Mouse (Mus musculus): ENCODE data around the gene Art3. TPM values are rescaled to one million over a fixed set of nuclear protein-coding genes. Genes with fewer than 3 reads are reported as not detected.
"Not testable (repeated sequence)": the region's sequence is repeated elsewhere in the genome, so short reads cannot be mapped to it uniquely, and the experiment has no call there.

The Art3 gene
- total RNA-seq, 2 experiments from 2014 or later = 284 to 319 TPM

DNA sequence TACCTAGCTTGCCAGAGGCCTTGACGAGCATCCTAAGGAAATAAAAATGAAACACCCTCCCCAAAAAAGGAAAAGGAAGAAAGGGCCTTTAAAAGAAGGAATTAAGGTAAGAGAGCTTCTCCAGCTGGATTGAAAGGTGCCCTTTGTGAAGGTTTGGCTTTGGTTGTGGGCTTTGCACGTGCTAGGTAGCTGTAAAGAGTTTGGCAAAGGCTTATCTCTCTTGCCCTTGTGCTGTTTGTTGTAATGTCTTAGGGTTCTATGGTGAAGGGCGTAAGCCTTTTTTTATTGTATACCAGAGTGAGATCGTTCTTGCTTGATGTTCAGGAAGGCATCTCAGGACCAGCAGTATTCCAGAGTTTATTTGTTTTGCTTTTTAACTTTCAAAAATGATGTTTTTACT, 9.0 kb downstream of the Art3 start:
- no peak for DNase-seq

DNA sequence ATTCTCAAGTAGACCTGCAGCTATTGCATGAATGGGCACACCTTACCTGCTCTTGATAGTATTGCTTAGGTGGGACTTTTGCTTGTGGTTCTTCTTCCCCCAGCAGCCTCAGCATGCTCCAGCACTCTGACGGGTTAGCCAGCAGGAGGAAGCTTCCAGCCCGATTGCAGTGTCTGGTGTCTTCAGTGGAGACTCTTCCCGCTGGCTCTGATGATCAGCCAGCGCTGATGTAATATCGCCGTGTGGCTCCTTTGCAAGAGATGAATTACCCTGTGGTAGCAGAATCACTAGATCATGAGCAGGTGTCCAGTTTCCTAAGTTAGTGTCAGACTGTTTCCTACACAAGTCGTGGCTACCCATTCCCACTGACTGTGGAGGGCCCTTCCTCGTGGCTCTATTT, 13.4 kb downstream of the Art3 start:
- DNase-seq = no peak

DNA sequence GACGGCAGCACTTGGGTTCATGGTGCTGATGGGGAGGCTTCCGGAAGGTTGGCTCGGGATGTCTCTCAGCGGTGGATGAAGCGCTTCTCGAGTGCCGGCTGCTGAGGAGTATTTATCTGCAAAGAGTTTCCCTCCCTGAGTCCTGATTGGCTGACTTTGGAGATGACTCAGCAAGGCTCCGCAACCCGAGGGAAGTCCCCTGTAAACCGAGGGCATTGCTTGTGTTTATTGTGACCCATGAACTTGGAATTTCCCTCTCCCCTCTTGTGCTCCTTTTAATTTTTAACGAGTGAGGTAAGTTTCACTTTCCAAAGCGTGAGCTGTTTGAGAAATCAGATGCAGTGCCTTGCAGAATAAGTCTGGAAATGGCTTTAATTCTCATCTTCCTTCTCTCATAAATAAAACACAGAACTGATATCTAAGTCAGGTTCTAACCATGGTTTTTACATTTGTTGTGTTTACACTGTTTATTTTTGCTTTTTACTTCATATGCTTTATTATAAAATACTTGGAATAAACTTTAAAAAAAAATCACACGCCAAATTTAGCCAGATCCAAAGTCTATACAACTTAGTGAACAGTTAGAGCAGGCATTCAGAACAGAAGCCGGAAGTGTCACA, 17.3 kb downstream of the Art3 start, which contains the start of gene Cxcl10:
Cxcl10 (minus strand) TSS at position 96 of the 620 bp plus-strand sequence.
- peak; percentile 51 for DNase-seq

DNA sequence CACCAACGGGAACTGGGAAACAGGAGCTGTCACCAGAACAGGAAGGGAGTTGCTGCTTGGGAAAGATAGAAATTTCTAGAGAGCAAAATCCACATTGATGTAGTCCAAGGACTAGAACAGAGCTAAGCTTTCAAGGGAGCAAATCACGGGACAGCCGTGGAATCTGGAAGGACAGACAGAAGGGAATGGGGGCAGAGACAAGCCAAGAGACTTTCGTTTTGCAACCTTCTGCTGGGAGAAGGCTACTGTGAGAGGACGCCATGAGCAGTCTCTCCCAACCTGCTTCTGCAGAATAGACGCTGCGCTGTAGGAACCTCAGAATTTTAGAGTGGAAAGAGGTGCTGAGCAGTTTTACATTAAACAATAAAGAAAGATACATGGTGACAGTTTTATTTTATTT, 18.1 kb downstream of the Art3 start:
- DNase-seq = no peak

DNA sequence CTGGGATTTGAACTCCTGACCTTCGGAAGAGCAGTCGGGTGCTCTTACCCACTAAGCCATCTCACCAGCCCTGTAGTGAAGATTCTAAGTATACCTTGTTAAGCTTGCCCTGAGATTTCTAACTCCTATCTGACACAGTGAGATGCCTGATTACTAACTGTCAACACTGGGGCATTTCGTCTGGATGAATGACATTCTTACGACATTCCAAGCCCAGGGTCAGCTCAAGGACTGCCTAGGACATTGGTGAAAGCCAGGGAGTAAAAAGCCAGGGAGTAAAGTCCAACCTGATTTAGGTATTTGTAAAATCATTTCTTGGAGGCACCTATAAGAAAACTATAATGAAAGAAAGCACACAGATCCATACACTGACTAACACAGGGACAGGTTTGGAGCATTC, 21.1 kb downstream of the Art3 start:
- DNase-seq = not testable (repeated sequence)

DNA sequence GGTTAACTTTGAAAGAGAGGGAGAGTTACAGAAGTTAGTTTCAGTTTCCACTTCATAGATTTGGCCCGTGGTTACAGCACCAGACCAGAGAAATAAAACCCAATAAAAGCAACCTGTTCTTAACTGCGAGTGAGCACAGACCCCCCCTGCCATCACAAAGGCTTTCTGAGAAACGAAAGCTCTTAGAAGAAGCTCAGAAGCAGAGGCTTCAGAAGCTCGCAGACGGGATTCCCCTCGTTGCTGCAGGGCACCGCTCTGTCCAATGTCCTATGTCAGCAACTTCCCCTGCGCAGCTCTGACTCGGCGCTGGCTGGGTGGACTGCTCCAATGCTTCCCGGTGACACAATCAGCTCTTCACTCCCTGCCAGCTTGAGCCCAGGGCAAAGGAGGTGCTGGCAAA, 21.9 kb downstream of the Art3 start:
- DNase-seq = peak; percentile 64

DNA sequence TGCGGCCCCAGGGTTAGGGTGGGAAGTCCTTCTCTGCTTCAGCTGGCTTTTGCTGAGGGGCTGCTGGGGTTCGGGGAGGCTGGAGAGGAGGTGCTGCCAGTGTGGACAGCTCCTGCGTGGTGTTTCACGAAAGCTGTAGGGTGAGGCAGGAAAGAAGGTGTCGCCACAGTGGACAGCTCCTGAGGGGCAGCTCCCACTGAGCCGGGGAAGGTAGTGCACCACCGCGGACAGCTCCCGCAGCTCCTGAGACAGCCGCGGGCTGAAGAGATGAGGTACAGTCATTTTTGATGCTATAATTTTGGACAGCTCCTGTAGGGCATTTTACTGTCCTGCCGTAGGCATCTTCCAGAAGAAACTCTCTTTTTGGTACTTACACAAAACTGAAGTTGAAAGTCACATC, 26.4 kb downstream of the Art3 start:
- DNase-seq = peak; percentile 68

DNA sequence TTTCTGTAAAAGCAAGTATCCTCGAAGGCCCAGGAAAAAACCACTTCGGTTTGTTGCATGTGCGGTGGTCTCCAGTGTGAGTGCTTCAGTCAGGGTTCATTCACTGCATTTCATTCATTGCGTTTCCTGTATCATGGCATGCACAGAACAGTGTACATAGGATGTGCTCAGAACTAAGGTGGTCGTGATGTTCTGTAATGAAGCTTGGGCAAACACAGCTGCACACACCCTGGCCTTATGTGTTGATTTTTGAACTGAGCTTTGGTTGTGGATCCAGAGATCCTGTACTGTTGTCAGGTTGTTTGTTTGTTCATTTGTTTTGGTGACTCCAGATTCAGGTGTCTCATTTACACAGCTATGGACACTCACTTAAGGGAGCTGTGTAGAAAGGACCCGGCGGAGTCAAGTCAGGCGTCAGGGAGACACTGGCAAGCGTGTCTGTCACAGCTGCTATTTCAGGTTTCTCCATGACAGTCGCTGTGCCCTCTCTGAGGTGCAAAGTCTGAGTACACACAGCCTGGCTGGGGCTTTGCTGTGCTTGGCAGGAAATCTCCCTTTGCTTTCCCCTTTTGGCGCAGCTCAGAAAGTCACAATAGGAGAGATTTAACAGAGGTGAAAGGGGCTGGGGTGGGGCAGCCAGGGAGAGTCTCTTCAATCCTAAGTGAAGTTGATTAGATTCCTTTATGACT, 27.3 kb downstream of the Art3 start:
- no peak for DNase-seq

DNA sequence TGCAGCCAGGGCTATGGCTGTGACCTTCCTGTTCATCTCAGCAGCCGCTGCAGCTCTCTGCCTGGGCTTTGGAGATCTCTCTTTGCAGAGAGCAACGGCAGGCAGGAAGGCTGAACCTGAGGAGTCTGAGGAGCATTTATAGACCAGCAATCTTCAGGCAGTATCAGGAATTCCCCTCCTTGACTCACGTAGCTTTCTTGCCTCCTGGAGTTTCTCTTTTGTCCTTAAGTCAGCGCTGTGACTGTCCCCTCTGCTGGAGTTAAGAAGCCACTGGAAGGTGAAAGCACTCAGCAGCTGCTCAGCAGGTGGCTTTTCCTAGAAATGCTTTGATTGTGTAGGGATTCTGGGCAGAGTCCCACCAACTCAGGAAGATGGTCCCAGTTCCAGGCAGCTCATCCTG, 31.6 kb downstream of the Art3 start:
- DNase-seq = no peak

DNA sequence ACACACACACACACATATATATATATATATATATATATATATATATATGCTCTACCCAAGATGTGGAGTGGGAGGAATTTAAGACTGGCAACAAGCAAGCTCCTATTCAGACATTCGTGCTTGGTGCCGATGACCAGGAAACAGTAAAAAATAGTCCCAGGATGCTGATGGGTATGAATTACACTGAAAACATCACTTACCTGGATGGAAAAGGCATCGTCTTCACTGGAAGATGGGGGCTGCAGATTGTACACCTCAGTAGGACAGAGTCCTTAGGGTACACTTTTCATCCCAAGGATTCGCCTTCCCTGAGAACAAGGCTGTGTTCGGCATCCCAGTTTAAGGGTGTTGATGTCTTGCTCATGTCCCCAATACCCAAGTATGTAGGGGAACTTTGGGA, 32.4 kb downstream of the Art3 start:
- DNase-seq = no peak

DNA sequence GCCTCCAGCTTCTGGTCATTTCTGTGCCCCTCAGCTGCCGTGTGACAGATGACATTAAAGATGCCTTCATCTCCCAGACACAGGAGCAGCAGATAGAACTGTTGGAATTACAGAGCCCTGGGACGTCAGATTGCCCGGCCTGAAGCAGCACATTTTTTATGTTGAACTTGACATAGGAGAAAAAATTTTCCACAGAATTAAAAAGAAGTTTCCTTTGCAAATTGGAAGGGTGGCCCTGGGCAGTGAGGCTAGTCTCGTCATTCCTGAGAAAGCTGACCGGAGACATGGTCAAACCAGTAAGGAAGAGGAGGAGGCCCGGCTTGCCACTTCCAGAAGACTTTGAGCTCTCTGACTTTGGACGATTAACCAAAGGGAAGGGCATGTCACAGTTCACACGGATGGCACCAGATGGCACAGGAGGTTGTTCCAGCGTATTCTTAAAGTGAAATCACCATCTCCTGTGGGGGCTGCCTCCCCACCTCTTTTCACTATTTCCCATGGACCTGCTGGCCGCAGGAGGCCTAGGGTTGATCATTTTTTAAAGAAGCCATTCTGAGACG, 33.6 kb downstream of the Art3 start:
- no peak for DNase-seq

DNA sequence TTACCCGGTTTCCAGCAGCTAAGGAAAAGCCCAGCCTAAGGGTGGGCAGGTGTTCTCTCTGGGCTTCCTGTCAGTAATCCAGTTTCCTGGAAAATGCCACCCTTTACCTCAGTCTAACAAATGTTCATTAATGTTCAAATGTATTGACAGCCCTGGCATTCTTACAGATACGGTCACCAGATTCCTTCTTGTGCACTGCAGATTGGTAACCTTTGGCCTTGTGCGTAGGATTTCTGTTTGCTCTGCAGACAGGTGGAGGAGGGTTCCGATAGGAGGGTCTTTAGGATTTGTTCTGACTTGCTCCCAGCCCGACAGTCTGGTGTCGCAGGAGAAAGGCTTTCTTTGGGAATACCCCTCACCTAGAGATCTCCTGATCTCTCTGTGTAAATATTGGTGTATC, 34.9 kb downstream of the Art3 start:
- no peak for DNase-seq

DNA sequence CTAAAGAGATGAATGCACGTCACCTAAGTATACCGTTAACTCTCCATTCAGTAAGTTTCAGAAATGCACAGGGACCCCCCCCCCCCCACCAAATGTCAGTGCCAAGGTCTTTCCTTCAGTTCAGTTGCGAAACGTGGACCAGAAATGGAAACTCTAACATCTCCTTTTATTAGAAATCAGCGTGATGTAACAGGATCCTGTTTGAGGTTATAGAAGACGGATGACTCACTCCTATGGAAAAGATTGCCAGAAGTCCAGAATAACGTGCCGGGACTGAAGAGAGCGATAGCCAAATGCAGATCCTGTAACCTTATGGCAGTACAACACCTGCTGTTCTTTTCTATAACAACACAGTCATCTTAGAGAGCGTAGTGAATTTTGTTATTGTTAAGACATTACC, 36.8 kb downstream of the Art3 start:
- no peak for DNase-seq

DNA sequence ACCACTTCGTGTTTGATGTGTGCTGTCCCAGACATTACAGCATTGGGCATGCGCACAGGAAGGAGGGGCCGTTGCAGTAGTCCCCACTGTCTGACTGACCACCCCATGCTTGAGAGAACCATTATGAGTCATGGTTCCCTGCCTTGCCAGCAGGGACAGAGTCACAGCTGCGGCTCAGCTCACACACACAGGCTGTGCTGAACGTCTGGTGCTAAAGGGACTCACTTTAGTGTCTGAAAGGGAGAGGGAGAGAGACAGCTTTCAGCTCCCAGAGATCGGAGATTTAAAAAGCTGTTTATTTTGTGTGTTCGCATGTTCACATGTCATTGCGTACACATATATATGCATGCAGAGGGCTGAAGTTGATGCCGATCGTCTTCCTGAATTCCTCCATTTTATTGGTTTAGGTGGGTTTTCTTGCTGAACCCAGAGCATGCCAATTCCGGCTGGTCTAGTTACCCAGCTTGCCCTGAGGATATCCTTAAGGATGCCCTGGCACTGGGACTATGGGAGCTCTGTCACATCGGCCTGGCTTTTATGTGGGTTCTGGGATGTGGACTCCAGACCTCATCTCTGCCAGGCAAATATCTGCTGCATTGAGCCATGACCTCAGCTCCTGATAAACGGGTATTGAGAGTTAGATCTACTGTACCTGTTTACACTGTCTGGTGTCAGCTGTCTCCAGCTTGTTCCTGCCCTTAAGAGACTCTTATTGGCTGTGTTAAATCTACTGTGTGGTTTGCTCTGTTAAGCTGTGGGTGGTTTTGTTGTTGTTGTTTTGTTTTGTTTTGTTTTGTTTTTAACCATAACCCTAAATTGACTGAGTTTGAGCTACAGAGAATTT, 37.7 kb downstream of the Art3 start:
- DNase-seq = peak; percentile 72

DNA sequence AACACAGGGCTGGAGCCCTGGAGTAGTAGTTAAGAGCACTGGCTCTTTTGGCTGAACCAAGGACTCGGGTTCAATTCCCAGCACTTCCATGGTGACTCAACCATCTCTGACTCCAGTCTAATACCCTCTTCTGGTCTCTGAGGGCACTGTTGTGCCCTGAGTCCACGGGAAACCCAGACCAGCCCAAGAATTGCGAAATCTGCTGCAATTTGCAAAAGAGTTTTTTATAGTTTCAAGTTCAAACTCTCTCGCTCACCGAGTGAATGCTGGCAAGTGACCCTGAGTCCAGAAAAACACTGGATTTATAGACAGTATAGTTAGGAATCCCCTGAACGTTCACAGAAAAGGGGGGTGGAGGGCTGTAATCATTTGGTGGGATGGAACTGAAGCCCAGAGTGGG, 38.8 kb downstream of the Art3 start:
- no peak for DNase-seq

DNA sequence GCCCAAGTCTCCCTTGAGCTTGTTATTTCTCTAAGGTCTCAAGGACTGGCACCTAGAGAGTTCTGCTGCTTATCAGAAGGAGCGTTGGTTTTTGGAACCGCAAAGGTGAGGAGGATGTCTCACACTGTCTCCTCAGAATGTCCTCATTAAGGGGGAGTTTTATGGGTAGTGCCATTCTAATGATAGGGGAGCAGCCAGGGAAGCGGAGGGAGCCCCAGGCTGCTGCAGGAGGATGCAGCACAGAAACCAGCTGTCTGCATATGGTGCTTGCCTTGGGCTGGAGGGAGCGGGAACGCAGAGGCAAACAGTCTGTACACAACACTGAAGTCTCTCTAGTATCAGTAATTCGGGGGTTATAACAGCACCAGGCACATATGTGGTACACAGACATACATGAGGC, 39.3 kb downstream of the Art3 start:
- no peak for DNase-seq

DNA sequence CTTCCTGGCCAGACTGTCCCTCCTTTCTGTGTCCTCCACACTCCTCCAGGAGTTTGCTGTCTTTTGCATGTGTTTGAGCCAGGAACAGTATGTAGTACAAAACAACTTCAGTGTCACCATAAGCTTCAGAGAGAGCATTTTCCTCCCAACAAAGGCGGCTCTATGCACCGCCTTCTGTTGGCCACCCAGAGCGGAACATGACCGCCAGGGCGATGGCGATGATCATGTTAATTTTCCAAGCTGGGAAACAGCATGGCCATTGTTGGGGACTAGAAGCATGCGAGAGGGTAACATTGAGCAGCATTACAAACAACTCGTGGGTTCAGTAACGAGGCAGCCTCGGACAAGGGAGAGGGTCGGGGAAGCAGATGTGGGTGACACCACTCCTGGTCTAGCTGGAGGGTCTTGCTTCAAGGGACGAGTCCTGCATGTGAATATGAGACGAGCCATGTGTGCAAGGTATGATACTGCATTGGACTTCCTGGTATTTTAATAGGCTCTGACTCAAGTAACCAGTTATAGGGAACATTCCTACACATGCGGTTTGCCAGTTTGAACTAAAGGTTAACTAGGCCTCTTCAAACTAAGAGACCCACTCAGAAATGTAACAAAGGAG, 39.8 kb downstream of the Art3 start:
- no peak for DNase-seq

DNA sequence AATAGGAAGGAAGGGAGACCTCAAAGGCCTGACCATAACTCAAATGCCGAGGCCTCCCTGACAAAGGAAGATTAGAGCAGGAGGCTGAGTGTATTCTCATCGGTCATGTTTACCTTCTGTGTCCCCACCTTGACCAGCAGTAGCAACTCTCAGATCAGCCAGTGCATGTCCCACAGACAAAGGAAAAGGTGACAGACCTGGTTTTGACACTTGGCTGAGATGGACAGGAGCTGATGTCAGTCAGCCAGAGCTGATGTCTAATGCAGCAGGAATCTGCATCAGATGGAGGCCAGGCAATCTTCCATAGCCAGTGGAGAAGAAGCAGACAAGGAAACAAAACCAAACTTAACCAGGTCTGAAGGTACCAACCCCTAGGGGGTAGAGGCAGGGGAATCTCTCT, 41.0 kb downstream of the Art3 start:
- no peak for DNase-seq

DNA sequence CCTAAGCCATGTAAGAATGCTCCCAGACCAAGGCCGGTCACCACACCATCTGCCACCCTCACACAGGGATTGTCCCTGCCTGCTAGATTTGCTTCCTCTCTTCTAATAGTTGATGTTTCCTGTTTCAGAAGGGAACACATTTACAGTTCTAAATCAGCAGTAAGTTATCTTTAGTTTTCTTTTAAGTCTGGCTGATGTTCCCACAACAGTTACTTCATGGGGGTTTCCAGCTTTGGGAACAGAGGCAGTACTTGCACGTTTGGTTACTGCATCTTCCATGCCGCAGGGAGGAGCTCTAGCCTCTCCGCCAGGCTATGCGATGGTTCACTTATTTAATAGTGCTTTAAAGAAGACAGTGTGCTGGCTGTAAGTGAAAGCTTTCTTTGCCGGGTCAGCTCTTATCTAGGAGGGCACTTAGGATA, 43.1 kb downstream of the Art3 start:
- no peak for DNase-seq

DNA sequence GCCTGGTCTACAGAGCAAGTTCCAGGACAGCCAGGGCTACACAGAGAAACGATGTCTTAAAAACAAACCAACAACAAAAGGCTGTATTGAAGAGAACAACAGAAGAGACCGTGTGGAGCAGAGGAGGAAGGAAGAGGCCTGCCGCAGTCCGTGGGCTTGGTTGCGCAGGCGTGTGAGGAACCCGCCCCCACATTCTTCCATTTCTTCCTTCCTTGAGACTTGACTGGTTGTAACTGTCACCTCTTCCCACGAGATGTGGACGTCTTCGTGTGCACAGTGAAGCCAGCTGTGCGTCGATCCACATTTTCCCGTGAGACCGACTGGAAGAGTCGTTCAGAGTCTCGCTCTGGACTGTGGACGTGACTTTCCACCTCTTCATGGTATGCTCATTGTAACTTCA, 43.7 kb downstream of the Art3 start:
- no peak for DNase-seq

DNA sequence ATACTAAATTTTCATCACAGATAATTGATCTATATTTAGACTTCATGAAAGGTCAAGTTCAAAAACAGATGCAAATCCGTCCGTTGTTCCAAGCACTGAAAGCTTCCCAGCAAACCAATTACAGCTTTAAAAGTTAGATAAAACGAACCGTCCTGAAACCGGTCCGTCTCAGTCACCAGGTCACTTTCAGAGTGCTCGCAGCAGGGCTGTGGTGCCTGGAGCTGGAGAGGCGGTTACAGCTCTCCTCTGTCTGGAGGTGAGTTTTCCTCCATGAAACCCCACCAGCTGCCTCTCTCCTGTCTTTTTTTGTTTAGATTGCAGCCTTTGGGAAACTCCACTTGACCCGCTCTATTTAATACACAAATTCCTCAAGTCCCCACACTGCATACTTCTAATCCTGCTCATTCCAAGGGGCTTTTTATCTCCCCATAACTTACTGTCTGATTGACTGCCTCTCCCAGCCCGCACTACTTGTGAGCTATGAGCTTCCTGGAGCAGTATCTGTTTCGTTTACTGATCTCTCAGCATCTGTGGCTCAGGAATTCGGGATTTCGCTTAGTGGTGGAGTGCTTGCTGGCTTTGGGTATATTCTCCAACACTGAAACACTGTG, 45.3 kb downstream of the Art3 start:
- no peak for DNase-seq
